Comparison of ENCODE assay signal across 27 mouse cellular contexts in the genomic region with DNA sequence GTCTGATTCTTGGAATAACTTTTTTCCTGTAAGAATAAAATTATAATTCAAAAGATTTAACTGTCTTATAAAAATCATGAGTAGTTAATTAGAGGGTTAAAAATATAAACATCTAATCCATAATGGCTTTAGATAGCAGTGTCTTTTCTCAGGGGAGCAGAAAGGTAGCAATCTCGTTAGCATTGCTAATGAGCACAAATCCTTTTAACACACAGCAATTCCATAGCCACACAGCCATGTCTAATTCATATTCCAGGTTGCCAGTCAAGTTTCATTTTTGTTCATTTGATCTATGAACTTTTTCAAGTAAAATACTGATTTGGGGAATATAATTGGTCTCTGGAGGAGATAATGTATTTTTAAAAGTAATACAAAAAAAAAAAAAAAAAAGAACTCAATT.
A peak's percentile ranks its signal among the peaks of the same experiment; 100 is the strongest.
DNase-seq lines count a peak whose midpoint lies in the region; ATAC-seq and TF ChIP-seq lines count a peak whose summit lies in the region.
"Had no signal": no experiment of that assay in that cellular context is flagged by ENCODE, and none has a peak within 500 bp of the region (broad histone marks: within the 10 kb centered on the region; RNA-seq: fewer than 3 reads in every experiment).

No protein-coding gene starts in this region.

- H3K4me2 ChIP-seq in forebrain, embryonic 14.5 days (ENCODE audit: low read length): no peak overlapping the region
- no peak overlapping the region for H3K4me2 ChIP-seq in forebrain, embryonic 12.5 days
- H3K4me2 ChIP-seq in forebrain, postnatal 0 days (ENCODE audit: low read depth): no peak overlapping the region
- no peak overlapping the region for H3K4me2 ChIP-seq in forebrain, embryonic 15.5 days (replicated peaks)
- no peak overlapping the region for H3K4me2 ChIP-seq in midbrain, embryonic 14.5 days (ENCODE audit: low read length)
- H3K4me2 ChIP-seq: embryonic facial prominence, embryonic 13.5 days; embryonic facial prominence, embryonic 15.5 days had no signal

- no peak for ATAC-seq in forebrain, embryonic 14.5 days
- ATAC-seq in forebrain, embryonic 12.5 days (ENCODE audit: low FRiP score): no peak
- ATAC-seq in forebrain, postnatal 0 days: peak; percentile 56; the same call in 1 of the 2 replicates
- no peak for ATAC-seq in forebrain, embryonic 15.5 days (replicated peaks)
- ATAC-seq in midbrain, embryonic 14.5 days (ENCODE audit: low FRiP score, low TSS enrichment): no peak
- ATAC-seq: activated CD4-positive, CD25-positive, alpha-beta regulatory T cell, adult 4 months; CD4-positive, CD25-positive, alpha-beta regulatory T cell, adult 4 months; Patski had no signal

- H3K27ac ChIP-seq in forebrain, embryonic 14.5 days (ENCODE audit: low read depth, low read length): no peak overlapping the region
- no peak overlapping the region for H3K27ac ChIP-seq in forebrain, embryonic 12.5 days
- no peak overlapping the region for H3K27ac ChIP-seq in forebrain, postnatal 0 days (ENCODE audit: low read depth, low read length)
- H3K27ac ChIP-seq in forebrain, embryonic 15.5 days (replicated peaks): no peak overlapping the region
- H3K27ac ChIP-seq in midbrain, embryonic 14.5 days (replicated peaks; ENCODE audit: low read depth, low read length): no peak overlapping the region
- no peak overlapping the region for H3K27ac ChIP-seq in midbrain, embryonic 10.5 days (replicated peaks)
- H3K27ac ChIP-seq: embryonic facial prominence, embryonic 13.5 days; embryonic facial prominence, embryonic 15.5 days; forebrain, embryonic 10.5 days had no signal

- H3K4me1 ChIP-seq in forebrain, embryonic 14.5 days (ENCODE audit: control insufficient read depth, insufficient read depth, low read length): no peaks in the 10 kb centered on the region
- no peaks in the 10 kb centered on the region for H3K4me1 ChIP-seq in forebrain, embryonic 12.5 days
- no peaks in the 10 kb centered on the region for H3K4me1 ChIP-seq in forebrain, postnatal 0 days (ENCODE audit: insufficient read depth)
- no peaks in the 10 kb centered on the region for H3K4me1 ChIP-seq in forebrain, embryonic 15.5 days
- H3K4me1 ChIP-seq in midbrain, embryonic 14.5 days (ENCODE audit: control insufficient read depth, insufficient read depth, low read length): no peaks in the 10 kb centered on the region
- 0 out of 2 replicates have a peak, but pooled peaks cover 2% of the 10 kb centered on the region for H3K4me1 ChIP-seq in midbrain, embryonic 10.5 days
- H3K4me1 ChIP-seq: embryonic facial prominence, embryonic 13.5 days; embryonic facial prominence, embryonic 15.5 days; forebrain, embryonic 10.5 days had no signal

- H3K9ac ChIP-seq in forebrain, embryonic 14.5 days (ENCODE audit: low read length): no peak overlapping the region
- no peak overlapping the region for H3K9ac ChIP-seq in forebrain, embryonic 12.5 days
- no peak overlapping the region for H3K9ac ChIP-seq in forebrain, postnatal 0 days
- H3K9ac ChIP-seq in forebrain, embryonic 15.5 days (replicated peaks): no peak overlapping the region
- H3K9ac ChIP-seq in midbrain, embryonic 14.5 days (replicated peaks; ENCODE audit: low read length): no peak overlapping the region
- H3K9ac ChIP-seq: embryonic facial prominence, embryonic 13.5 days; embryonic facial prominence, embryonic 15.5 days had no signal

- no peak overlapping the region for H3K4me3 ChIP-seq in forebrain, embryonic 14.5 days (ENCODE audit: low read depth, low read length)
- no peak overlapping the region for H3K4me3 ChIP-seq in forebrain, embryonic 12.5 days (replicated peaks)
- H3K4me3 ChIP-seq in forebrain, postnatal 0 days (ENCODE audit: low read depth, low read length): no peak overlapping the region
- H3K4me3 ChIP-seq in forebrain, embryonic 15.5 days: no peak overlapping the region
- H3K4me3 ChIP-seq in midbrain, embryonic 14.5 days (replicated peaks; ENCODE audit: low read depth, low read length): no peak overlapping the region
- H3K4me3 ChIP-seq in midbrain, embryonic 10.5 days: no peak overlapping the region
- H3K4me3 ChIP-seq: embryonic facial prominence, embryonic 13.5 days; embryonic facial prominence, embryonic 15.5 days; erythroblast, embryonic 14.5 days; forebrain, embryonic 10.5 days had no signal

- no peaks in the 10 kb centered on the region for H3K9me3 ChIP-seq in forebrain, embryonic 14.5 days (replicated peaks; ENCODE audit: control insufficient read depth, low read length)
- H3K9me3 ChIP-seq in forebrain, embryonic 12.5 days: no peaks in the 10 kb centered on the region
- H3K9me3 ChIP-seq in forebrain, postnatal 0 days (ENCODE audit: low read length): no peaks in the 10 kb centered on the region
- no peaks in the 10 kb centered on the region for H3K9me3 ChIP-seq in forebrain, embryonic 15.5 days
- no peaks in the 10 kb centered on the region for H3K9me3 ChIP-seq in midbrain, embryonic 14.5 days (ENCODE audit: control insufficient read depth, low read length)
- no peaks in the 10 kb centered on the region for H3K9me3 ChIP-seq in midbrain, embryonic 10.5 days (replicated peaks)
- H3K9me3 ChIP-seq: embryonic facial prominence, embryonic 13.5 days; embryonic facial prominence, embryonic 15.5 days; forebrain, embryonic 10.5 days; G1E had no signal

- DNase-seq in forebrain, embryonic 14.5 days (ENCODE audit: low spot score): peak; percentile 24
- DNase-seq in forebrain, postnatal 0 days: no peak
- peak; percentile 54 for DNase-seq in midbrain, embryonic 14.5 days
- DNase-seq in midbrain, embryonic 10.5 days (ENCODE audit: low spot score): no peak
- DNase-seq in brain, embryonic 14.5 days (ENCODE audit: low read depth): peak; percentile 57
- DNase-seq: adrenal gland, adult 8-10 months; adrenal gland, postnatal 14 days; adrenal gland, postnatal 36 days; B cell, adult 2 months; cerebellum, adult 11 months; cerebellum, adult 18-20 months; cerebellum, adult 8-10 months; cerebellum, adult 9-11 months; cerebellum, postnatal 14 days; cerebellum, postnatal 36 days; embryo, embryonic 11 days had no signal

- no peaks in the 10 kb centered on the region for H3K36me3 ChIP-seq in forebrain, embryonic 14.5 days (ENCODE audit: control insufficient read depth, insufficient read depth, low read length)
- no peaks in the 10 kb centered on the region for H3K36me3 ChIP-seq in forebrain, embryonic 12.5 days (replicated peaks)
- H3K36me3 ChIP-seq in forebrain, postnatal 0 days (ENCODE audit: insufficient read depth): no peaks in the 10 kb centered on the region
- H3K36me3 ChIP-seq in forebrain, embryonic 15.5 days: no peaks in the 10 kb centered on the region
- no peaks in the 10 kb centered on the region for H3K36me3 ChIP-seq in midbrain, embryonic 14.5 days (ENCODE audit: control insufficient read depth, insufficient read depth, low read length)
- H3K36me3 ChIP-seq in midbrain, embryonic 10.5 days: no peaks in the 10 kb centered on the region
- H3K36me3 ChIP-seq: embryonic facial prominence, embryonic 13.5 days; embryonic facial prominence, embryonic 15.5 days; forebrain, embryonic 10.5 days; G1E had no signal

- 5% methylated on average over 1 of the region's 1 CpGs for WGBS in forebrain, embryonic 14.5 days
- 53% methylated on average over 1 of the region's 1 CpGs for WGBS in forebrain, embryonic 12.5 days
- WGBS in forebrain, postnatal 0 days: 22% methylated on average over 1 of the region's 1 CpGs
- WGBS in forebrain, embryonic 15.5 days: 17% methylated on average over 1 of the region's 1 CpGs
- WGBS in midbrain, embryonic 14.5 days: 38% methylated on average over 1 of the region's 1 CpGs
- 67% methylated on average over 1 of the region's 1 CpGs for WGBS in midbrain, embryonic 10.5 days

- no peak for TF ChIP-seq POLR2A in brain, embryonic 14.5 days (IDR thresholded peaks at IDR 0.05; ENCODE audit: borderline replicate concordance, extremely low read depth, insufficient read depth, insufficient read length, poor library complexity, severe bottlenecking)

- no peaks in the 10 kb centered on the region for H3K27me3 ChIP-seq in forebrain, embryonic 14.5 days (replicated peaks; ENCODE audit: control insufficient read depth, insufficient read depth, low read length)
- no peaks in the 10 kb centered on the region for H3K27me3 ChIP-seq in forebrain, embryonic 12.5 days
- no peaks in the 10 kb centered on the region for H3K27me3 ChIP-seq in forebrain, postnatal 0 days (ENCODE audit: insufficient read depth, low read length)
- no peaks in the 10 kb centered on the region for H3K27me3 ChIP-seq in forebrain, embryonic 15.5 days
- H3K27me3 ChIP-seq in midbrain, embryonic 14.5 days (ENCODE audit: control insufficient read depth, insufficient read depth, low read length): no peaks in the 10 kb centered on the region
- H3K27me3 ChIP-seq in midbrain, embryonic 10.5 days (ENCODE audit: low read depth, poor library complexity, severe bottlenecking): no peaks in the 10 kb centered on the region
- H3K27me3 ChIP-seq: CH12.LX; embryonic facial prominence, embryonic 13.5 days; embryonic facial prominence, embryonic 15.5 days had no signal

- TF ChIP-seq CTCF in forebrain, postnatal 0 days (IDR thresholded peaks at IDR 0.05; ENCODE audit: low read depth): no peak
- TF ChIP-seq CTCF in brain, embryonic 14.5 days (IDR thresholded peaks at IDR 0.05; ENCODE audit: borderline replicate concordance, extremely low read depth, insufficient read depth, insufficient read length): no peak

Comparison
In these comparisons a context has a peak if more than half of its experiments do, and no peak if none do; other contexts are left out.
1. DNase-seq: peak in forebrain, embryonic 14.5 days (single experiment), midbrain, embryonic 14.5 days (single experiment) and brain, embryonic 14.5 days (single experiment); none in forebrain, postnatal 0 days (single experiment) and midbrain, embryonic 10.5 days (single experiment).